In the genomic region with DNA sequence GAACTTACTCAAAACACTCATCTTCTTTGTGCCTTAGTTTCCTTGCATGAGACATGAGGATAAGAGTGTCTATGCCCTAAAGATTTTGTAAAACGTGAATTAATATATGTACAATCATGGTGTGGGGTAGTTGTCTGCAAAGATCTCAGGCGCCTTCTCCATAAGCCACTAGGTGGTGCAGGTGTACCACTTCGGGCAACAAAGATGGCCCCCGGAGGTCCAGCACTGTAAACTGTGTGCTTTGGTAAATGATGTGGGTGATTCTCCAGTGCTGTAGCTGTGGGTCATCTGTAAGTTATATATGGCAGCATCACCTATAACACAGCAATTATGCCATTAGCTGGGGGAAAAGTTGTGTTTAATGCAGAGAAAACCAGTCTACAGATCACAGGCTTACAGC, we compare ENCODE assay signal across 15 mouse cellular contexts. TPM values are rescaled to one million over a fixed set of nuclear protein-coding genes. Genes with fewer than 3 reads are reported as not detected.
DNase-seq lines count a peak whose midpoint lies in the region; ATAC-seq and TF ChIP-seq lines count a peak whose summit lies in the region.
"Had no signal": no experiment of that assay in that cellular context is flagged by ENCODE, and none has a peak within 500 bp of the region (broad histone marks: within the 10 kb centered on the region; RNA-seq: fewer than 3 reads in every experiment).

No protein-coding gene starts in this region.

- peak; percentile 44 for TF ChIP-seq CTCF in left cerebral cortex, adult 2 months (IDR thresholded peaks at IDR 0.05)

- no peak for DNase-seq in left cerebral cortex, adult 2 months (ENCODE audit: extremely low spot score in 1 of 2, low spot score in 2 of 2)
- no peak for DNase-seq in left cerebral cortex, postnatal 4 days
- DNase-seq in CD4-positive, CD25-positive, alpha-beta regulatory T cell, adult 2 months (ENCODE audit: low read depth, low spot score), result peak; percentile 72
- peak; percentile 50 for DNase-seq in R1 (ENCODE audit: low read depth, low spot score)
- DNase-seq in natural killer cell, adult 2 months (ENCODE audit: low spot score in 2 of 2), result peak; percentile 31 to 38
- no peak for DNase-seq in ovary, adult 18-20 months (ENCODE audit: low spot score)
- no peak for DNase-seq in heart, postnatal 4 days
- DNase-seq: cerebellum, adult 11 months; gastrocnemius, postnatal 10 days; liver, embryonic 13.5 days; right cerebral cortex, adult 18-20 months had no signal

- no peak overlapping the region for H3K27ac ChIP-seq in left cerebral cortex, adult 2 months
- H3K27ac ChIP-seq in midbrain, embryonic 16.5 days (ENCODE audit: low read length), result no peak overlapping the region
- H3K27ac ChIP-seq: embryonic facial prominence, embryonic 13.5 days; liver, embryonic 13.5 days had no signal

- WGBS in midbrain, embryonic 16.5 days, result 73% methylated on average over 4 of the region's 4 CpGs

- no peak overlapping the region for H3K4me3 ChIP-seq in left cerebral cortex, adult 2 months
- H3K4me3 ChIP-seq in midbrain, embryonic 16.5 days (ENCODE audit: low read depth, low read length), result no peak overlapping the region
- H3K4me3 ChIP-seq: embryonic facial prominence, embryonic 13.5 days; liver, embryonic 13.5 days had no signal

- H3K9ac ChIP-seq in midbrain, embryonic 16.5 days (ENCODE audit: low read depth, low read length), result no peak overlapping the region
- H3K9ac ChIP-seq: embryonic facial prominence, embryonic 13.5 days; liver, embryonic 13.5 days had no signal

- H3K4me1 ChIP-seq in midbrain, embryonic 16.5 days (ENCODE audit: control insufficient read depth, insufficient read depth, low read length), result peaks cover 6% of the 10 kb centered on the region

- H3K4me2 ChIP-seq in midbrain, embryonic 16.5 days (ENCODE audit: low read length), result no peak overlapping the region
- H3K4me2 ChIP-seq: embryonic facial prominence, embryonic 13.5 days; liver, embryonic 13.5 days had no signal

- H3K36me3 ChIP-seq in midbrain, embryonic 16.5 days (ENCODE audit: control insufficient read depth, insufficient read depth, low read length), result no peaks in the 10 kb centered on the region
- H3K36me3 ChIP-seq: embryonic facial prominence, embryonic 13.5 days; liver, embryonic 13.5 days had no signal

- no peak for ATAC-seq in midbrain, embryonic 16.5 days
- ATAC-seq: activated CD4-positive, CD25-positive, alpha-beta regulatory T cell, adult 4 months had no signal

- no peaks in the 10 kb centered on the region for H3K9me3 ChIP-seq in midbrain, embryonic 16.5 days (replicated peaks; ENCODE audit: control insufficient read depth, low read length, poor library complexity, severe bottlenecking)
- H3K9me3 ChIP-seq: embryonic facial prominence, embryonic 13.5 days; liver, embryonic 13.5 days had no signal

- H3K27me3 ChIP-seq in midbrain, embryonic 16.5 days (ENCODE audit: control insufficient read depth, insufficient read depth, low read depth, low read length), result peaks cover 14% of the 10 kb centered on the region

- intact Hi-C loops in left cerebral cortex, adult 2 months (cut with DNase I), result no loop called here
- intact Hi-C loops in left cerebral cortex, postnatal 4 days (cut with DNase I), result loop anchor here (10.0 kb wide), 1 partner anchor 429 kb away; no protein-coding TSS in a partner anchor

RNA-seq across cellular contexts. Expression of gene Ntn1, which starts 3.6 kb away (rescaled TPM):
- 1 to 10 TPM; 6.0 to 7.4 TPM for total RNA-seq in left cerebral cortex, adult 2 months (2021)
- 10 to 100 TPM; 10.6 to 14.7 TPM for total RNA-seq in left cerebral cortex, postnatal 4 days (2021)
- total RNA-seq in heart, postnatal 4 days (2021), result 100 to 1,000 TPM in 1 of 2 experiments, 10 to 100 TPM in 1; 85.3 to 101 TPM
- 15.8 and 16.1 TPM in 2 replicates for polyA plus RNA-seq in midbrain, embryonic 16.5 days (2015; fragmentation: Nextera tagmentation; extraction: Ambion mirVana)
- total RNA-seq: monocyte, adult 5-6 weeks had no signal

RNA-seq across cellular contexts. Expression of gene Pik3r5, which starts 27.7 kb away (rescaled TPM):
- total RNA-seq in left cerebral cortex, adult 2 months (2021), result 1 to 10 TPM; 2.6 to 2.9 TPM
- total RNA-seq in left cerebral cortex, postnatal 4 days (2021), result under 1 TPM; 0.56 to 0.97 TPM
- total RNA-seq in heart, postnatal 4 days (2021), result 1 to 10 TPM; 1.2 TPM
- polyA plus RNA-seq in midbrain, embryonic 16.5 days (2015; fragmentation: Nextera tagmentation; extraction: Ambion mirVana), result 0.21 and 0.24 TPM in 2 replicates

Comparison
In these comparisons a context has a peak if more than half of its experiments do, and no peak if none do; other contexts are left out.
1. DNase-seq: peak in CD4-positive, CD25-positive, alpha-beta regulatory T cell, adult 2 months (single experiment), R1 (single experiment) and natural killer cell, adult 2 months (2 of 2); none in left cerebral cortex, adult 2 months (0 of 2), left cerebral cortex, postnatal 4 days (single experiment), ovary, adult 18-20 months (single experiment) and heart, postnatal 4 days (single experiment).
2. RNA of gene Ntn1, which starts 3.6 kb away (total RNA-seq): 85.3 to 101 TPM in heart, postnatal 4 days; 10.6 to 14.7 TPM in left cerebral cortex, postnatal 4 days and 6.0 to 7.4 TPM in left cerebral cortex, adult 2 months; every median in the first group is over 4 times any median in the second.